Mouse (Mus musculus): Measurements from ENCODE around the gene Tex13b.
A peak's percentile ranks its signal among the peaks of the same experiment; 100 is the strongest.

Tex13b gene

DNA sequence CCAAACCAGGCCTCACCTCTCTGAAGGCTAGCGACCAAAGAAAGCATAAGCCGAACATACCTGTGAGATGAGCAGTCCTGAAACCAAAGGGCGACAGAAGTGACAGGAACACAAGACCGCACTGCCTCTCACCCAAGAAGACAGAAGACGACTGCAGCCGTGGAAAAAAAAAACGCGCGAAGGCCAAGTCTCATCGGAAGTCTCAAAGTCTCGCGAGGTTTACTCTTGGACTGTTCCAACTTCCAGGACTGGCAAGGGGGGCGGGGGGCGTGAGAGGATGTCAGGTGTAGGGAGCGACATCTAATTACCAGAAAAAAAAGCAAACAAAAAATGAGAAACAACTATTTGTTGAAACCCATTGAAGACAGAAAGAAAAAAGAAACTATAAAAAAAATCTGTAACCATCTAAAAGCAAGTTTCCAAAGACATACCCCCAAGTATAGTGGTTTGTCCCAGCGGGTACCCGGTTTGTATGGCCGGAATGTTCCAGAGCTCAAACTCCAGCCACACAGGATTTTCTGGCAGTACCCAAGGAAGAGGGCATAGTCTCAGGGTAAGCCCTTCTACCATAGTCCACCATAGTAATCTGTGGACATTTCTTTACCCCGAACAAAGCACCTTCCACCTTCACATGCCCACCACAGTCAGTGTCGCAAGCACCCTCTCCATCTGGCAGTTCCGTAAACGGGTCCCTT lies at the start of gene Tex13b:
Gene Tex13b, minus strand, starts transcription at position 122 of the 695 bp plus-strand sequence.
- DNase-seq (ENCODE audit: low read depth, low spot score), result no peak

DNA sequence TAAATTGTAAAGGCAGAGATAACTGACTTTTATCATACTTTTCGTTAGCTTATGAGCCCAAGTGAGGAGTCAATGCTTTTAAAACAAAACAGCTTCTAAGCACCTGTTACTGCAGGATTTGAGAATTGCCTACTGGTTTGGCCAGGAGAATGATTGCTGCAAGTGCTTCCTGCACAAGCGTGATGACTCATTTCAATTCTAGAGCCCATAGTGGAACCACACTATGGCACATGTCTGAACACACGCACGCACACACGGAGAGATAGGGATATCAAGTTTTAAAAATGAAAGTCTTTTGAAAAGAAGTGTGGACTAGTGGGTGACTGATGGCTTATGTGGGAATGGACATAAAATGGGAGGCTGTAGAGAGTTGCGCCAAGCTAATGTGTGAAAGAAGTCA lies 49.5 kb upstream of the Tex13b start:
- DNase-seq (ENCODE audit: low read depth, low spot score), result no peak

DNA sequence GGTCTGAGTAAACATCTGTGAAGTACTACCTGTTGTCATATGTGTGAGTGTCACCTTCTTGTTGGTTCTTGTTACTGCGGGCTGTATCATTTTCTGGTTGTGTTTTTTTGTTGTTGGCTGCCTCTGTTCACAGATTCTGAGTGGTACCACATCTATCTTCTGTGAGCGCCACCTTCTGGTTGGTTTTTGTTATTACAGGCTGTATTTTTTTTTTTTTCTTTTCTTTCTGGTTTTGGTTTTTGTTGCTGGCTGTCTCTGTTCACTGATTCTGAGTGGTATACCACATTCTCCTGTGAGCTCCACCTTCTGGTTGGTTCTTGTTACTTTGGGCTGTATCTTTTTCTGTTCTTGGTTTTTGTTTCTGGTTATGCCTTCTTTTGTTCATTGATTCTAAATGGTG lies 44.2 kb upstream of the Tex13b start:
- peak; percentile 33 for DNase-seq (ENCODE audit: low read depth, low spot score)

DNA sequence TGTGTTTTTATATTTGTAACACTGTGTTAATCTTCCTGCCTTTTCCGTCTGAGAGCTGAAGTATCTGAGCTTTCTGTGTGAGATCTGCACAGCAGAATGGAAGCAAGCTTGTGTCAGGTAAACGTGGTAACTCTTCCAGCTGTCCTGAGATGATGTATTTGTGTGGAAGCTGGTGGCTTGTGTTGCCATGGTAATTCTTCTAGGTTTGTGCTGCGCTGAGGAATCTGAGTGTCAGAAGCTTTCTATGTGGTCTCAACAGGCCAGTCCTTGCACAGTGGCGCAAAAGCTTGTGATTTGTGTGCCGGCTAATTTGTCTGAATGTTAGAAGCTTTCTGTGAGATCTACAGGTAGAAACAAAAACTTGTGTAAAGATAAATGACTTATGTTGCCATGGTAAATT lies 43.8 kb upstream of the Tex13b start:
- DNase-seq (ENCODE audit: low read depth, low spot score), result peak; percentile 0

DNA sequence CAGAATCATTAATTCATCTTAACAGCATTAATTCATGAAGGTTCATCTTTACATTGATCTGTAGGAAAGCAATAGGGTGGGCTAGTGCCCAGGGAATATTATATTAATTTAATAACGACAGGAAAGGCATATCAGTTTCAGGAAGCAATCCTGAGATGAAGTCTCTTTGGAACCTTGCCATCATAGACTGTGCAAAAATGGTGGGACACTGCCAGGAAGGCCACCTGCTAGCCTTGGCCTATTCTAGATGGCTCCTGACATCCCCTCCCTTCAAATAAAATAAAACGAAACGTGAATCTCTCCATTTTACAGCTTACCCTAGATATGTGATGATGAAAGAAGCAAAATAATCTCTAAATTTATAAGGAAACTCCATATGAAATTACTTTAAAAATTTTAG lies 41.3 kb upstream of the Tex13b start:
- no peak for DNase-seq (ENCODE audit: low read depth, low spot score)

DNA sequence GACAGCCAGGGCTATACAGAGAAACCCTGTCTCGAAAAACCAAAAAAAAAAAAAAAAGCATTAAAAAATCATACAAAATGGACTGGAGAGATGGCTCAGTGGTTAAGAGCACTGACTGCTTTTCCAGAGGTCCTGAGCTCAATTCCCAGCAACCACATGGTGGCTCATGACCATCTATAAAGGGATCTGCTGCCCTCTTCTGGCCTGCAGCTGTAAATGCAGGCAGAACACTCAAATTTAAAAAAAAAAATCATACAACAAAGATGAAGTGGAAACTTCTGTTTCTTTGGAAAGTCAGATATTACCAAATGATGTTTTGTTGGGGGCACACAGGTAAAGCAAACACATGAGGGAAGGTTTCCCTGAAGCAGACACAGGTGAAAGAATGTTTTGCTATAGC lies 32.2 kb upstream of the Tex13b start:
- peak; percentile 1 for DNase-seq (ENCODE audit: low read depth, low spot score)

DNA sequence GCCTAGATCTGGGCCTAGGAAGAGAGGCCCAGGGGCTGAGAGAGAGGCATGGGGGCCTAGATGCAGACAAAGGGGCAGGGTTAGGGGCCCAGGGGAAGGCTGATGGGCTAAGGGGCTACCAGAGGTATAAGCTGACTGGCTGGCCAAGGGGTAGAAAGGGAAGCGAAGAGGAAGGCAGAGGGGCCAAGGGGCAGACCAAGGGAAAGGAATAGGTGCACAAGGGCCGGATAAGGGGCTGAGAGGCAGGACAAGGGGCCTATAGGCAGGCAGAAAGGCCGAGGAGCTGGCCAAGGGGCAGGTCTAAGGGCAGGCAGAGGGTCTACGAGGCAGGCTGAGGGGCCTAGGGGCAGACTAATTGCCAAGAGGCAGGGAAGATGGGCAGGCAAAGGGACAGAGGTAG lies 26.7 kb upstream of the Tex13b start:
- no peak for DNase-seq (ENCODE audit: low read depth, low spot score)

DNA sequence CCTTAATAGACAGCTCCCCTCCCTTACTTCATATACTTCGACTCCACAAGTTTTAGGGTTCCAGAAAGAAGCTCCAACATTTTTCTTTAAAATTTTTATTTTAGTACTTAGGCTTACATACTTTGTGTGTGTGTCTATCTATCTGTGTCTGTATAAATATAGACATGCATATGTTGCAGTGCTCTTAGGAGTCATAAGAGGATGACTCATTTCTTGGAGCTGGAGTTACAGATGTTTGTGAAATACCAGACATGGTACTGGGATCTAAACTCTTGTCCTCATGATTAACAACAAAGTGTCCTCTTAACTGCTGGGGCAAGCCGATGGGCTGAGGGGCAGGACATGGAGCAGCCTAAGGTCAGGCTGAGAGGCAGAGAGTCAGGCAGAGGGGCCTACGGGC lies 24.8 kb upstream of the Tex13b start:
- DNase-seq (ENCODE audit: low read depth, low spot score), result no peak

DNA sequence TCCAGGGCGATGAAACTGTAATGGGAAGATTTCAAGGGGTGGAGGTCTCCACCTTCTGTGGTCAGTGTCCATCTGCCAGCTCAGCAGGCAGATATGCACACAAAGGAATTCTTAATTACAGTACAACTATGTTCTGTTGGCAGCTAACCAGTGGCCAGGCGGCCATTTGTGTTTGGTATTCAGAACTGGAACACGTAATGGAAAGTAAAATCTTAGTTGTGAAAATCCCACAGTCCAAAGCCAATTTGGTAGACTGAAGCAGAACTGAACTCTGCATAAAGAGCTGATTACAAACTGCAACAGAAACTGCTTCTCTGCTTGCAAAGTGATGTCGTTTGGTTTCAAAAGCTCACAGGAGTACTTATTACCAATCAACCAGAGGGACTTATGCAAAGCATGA lies 18.5 kb upstream of the Tex13b start:
- DNase-seq (ENCODE audit: low read depth, low spot score), result no peak

DNA sequence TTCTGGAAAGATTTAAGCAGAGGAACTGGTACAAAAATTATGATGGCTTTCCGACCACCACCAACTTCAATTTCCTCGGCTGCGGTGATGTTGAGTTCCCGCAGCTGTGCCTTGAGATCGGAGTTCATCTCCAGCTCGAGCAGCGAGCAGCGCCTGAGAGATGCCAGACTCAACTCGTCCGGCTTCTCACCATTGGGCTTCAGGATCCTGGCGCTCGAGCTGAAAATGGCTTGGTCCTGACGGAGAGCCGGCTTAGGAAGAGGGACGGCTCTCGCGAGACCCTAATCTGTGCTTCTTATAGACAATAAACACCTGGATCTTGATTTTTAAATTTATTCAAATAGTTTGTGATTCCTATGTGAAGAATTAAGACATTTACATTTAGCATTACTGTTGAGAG lies 9.1 kb upstream of the Tex13b start:
- DNase-seq (ENCODE audit: low read depth, low spot score), result no peak

DNA sequence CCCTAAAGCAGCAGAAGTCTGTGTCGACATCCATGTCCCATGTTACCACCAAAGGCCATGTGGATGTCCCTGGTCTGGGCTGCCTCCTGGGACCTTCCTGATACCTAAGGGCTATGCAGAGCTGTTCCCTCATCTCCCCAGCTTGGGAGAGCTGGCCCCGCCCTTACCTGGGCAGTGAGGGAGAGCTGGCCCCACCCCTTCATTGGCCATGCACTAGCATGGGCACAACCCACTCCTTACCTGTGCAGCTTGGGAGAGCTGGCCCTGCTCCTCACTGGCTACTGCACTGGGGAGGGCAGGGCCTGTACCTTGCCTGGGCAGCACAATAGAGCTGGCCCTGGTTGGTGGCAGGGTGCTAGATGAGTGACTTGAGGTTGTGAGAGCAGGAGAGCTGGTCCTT lies 7.9 kb downstream of the Tex13b start:
- DNase-seq (ENCODE audit: low read depth, low spot score), result no peak

DNA sequence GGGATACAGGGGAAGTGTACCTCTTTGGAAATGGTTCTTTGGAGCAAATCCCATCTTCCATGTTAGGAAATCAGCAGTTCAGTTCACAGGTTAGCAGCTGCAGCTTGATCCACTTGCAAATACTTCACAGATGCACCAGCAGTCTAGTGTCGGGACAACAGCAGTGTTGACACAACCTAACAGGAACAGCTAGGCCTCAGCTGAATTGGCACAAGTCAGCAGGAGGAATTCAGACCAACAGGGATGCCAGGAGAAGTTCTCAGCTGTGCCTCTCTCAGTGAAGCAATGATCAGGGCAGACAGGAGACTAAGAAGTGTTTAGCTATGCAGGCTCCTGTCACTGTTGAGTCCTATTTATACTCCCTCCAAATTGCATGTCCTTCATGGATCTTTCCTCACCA lies 43.4 kb downstream of the Tex13b start:
- no peak for DNase-seq (ENCODE audit: low read depth, low spot score)

All from mesoderm, embryonic 11.5 days (tissue).